Mouse (Mus musculus) myocyte (in vitro differentiated cells): ENCODE data around the gene Rpl36-ps4.

Experiments
- POLR2A ChIP-seq: IDR thresholded peaks from one replicate; pipeline ENCODE4 v1.6.1; 2011; ENCODE audit warnings: low read depth, mild to moderate bottlenecking, control low read depth, moderate library complexity; ENCODE audit not compliant: insufficient read length
- POLR2AphosphoS2 ChIP-seq: IDR thresholded peaks from one replicate; pipeline ENCODE4 v1.6.1; 2011; ENCODE audit warnings: low read depth, control low read depth; ENCODE audit not compliant: insufficient read length
- USF1 ChIP-seq: IDR thresholded peaks from one replicate; pipeline ENCODE4 v1.6.1; 2011; ENCODE audit warnings: low read depth, mild to moderate bottlenecking, control low read depth, moderate library complexity

DNA sequence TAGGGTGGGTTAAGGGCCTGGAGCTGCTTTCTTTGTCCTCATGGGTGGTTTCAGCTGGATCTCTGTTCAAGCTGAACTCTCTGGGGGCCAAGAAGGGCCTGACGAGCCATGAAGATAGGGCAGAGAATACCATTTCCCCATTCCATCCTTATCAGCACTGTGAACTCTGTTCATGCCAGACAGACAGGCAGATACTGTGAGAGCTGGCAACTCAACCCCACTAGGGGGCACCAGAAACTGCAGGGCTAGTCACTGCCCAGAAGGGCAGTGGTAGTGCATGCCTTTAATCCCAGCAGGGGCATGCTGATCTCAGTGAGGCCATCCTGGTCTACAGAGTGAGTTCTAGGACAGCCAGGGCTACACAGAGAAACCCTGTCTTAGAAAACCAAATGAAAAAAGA is 38.2 kb upstream of the Rpl36-ps4 start:
- TF ChIP-seq POLR2A = no peak
- no peak for TF ChIP-seq USF1
- TF ChIP-seq POLR2AphosphoS2 = no peak
